In the genomic region with DNA sequence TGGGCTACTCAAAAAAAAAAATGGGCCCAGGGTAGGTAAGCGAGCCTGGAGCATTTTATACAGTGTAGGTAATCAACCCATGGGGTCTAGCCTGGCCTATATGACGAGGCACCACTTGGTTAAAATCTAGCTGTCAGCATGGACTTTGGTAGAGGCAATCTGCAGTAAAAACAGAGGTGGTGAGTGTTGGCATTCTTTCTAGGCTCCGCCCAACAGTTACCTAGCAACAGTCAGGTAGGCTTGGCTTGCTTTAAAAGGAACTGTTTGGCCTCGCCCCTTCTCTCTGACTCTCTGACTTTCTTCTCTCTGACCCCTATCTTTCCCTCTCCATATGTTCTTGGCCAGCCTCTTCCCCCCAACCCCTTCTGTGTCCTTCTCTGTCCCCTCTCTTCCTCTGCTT, we compare ENCODE assay signal across 12 mouse cellular contexts.
DNase-seq lines count a peak whose midpoint lies in the region; ATAC-seq and TF ChIP-seq lines count a peak whose summit lies in the region.
"Had no signal": no experiment of that assay in that cellular context is flagged by ENCODE, and none has a peak within 500 bp of the region (broad histone marks: within the 10 kb centered on the region; RNA-seq: fewer than 3 reads in every experiment).

No protein-coding gene starts in this region.

- H3K4me2 ChIP-seq in kidney, embryonic 15.5 days = no peak overlapping the region
- no peak overlapping the region for H3K4me2 ChIP-seq in stomach, embryonic 14.5 days (replicated peaks; ENCODE audit: low read depth, low read length)
- H3K4me2 ChIP-seq: heart, embryonic 11.5 days; hindbrain, embryonic 15.5 days; neural tube, embryonic 13.5 days had no signal

- WGBS in kidney, adult 2 months = 74% methylated on average over 4 of the region's 4 CpGs
- 70% methylated on average over 4 of the region's 4 CpGs for WGBS in kidney, embryonic 15.5 days
- 61% methylated on average over 4 of the region's 4 CpGs for WGBS in stomach, embryonic 14.5 days

- DNase-seq in kidney, adult 2 months = peak; percentile 44
- DNase-seq in ZHBTc4 (ENCODE audit: low read depth, low spot score) = peak; percentile 79
- DNase-seq in kidney, postnatal 25 days = peak; percentile 48 to 58
- no peak for DNase-seq in thymus, postnatal 10 days (ENCODE audit: low spot score in 2 of 2)
- DNase-seq in layer of hippocampus, adult 9-10 months (ENCODE audit: low spot score) = no peak
- DNase-seq in testis, postnatal 10 days (ENCODE audit: low spot score) = no peak
- DNase-seq: cerebellum, postnatal 36 days had no signal

- H3K27me3 ChIP-seq in kidney, adult 2 months (replicated peaks; ENCODE audit: control insufficient read depth, insufficient read depth, low read length) = no peaks in the 10 kb centered on the region
- no peaks in the 10 kb centered on the region for H3K27me3 ChIP-seq in kidney, embryonic 15.5 days
- no peaks in the 10 kb centered on the region for H3K27me3 ChIP-seq in stomach, embryonic 14.5 days (ENCODE audit: control insufficient read depth, insufficient read depth, low read length)
- H3K27me3 ChIP-seq: hindbrain, embryonic 15.5 days; neural tube, embryonic 13.5 days had no signal

- TF ChIP-seq CTCF in kidney, adult 2 months (conservative IDR thresholded peaks at IDR 0.05; ENCODE audit: insufficient read depth, insufficient read length, low read depth, low read length) = no peak

- no peak for ATAC-seq in kidney, embryonic 15.5 days (replicated peaks; ENCODE audit: low FRiP score)
- 0 out of 2 replicates have a peak, but pooled peaks have one; percentile 44 for ATAC-seq in stomach, embryonic 14.5 days (ENCODE audit: insufficient number of reproducible peaks, insufficient read depth, low FRiP score, low read depth)

- no peak overlapping the region for H3K4me3 ChIP-seq in kidney, adult 2 months (ENCODE audit: insufficient read depth, low read depth, low read length)
- no peak overlapping the region for H3K4me3 ChIP-seq in kidney, embryonic 15.5 days (replicated peaks)
- no peak overlapping the region for H3K4me3 ChIP-seq in stomach, embryonic 14.5 days (ENCODE audit: low read depth, low read length)
- H3K4me3 ChIP-seq: hindbrain, embryonic 15.5 days; neural tube, embryonic 13.5 days had no signal

- no peaks in the 10 kb centered on the region for H3K9me3 ChIP-seq in kidney, embryonic 15.5 days (replicated peaks)
- H3K9me3 ChIP-seq in stomach, embryonic 14.5 days (ENCODE audit: control insufficient read depth, low read depth, low read length) = no peaks in the 10 kb centered on the region
- H3K9me3 ChIP-seq: hindbrain, embryonic 15.5 days; neural tube, embryonic 13.5 days had no signal

- no peak overlapping the region; the same call in 1 of the 2 replicates for H3K27ac ChIP-seq in kidney, adult 2 months (ENCODE audit: insufficient read depth, low read depth, low read length)
- no peak overlapping the region for H3K27ac ChIP-seq in kidney, embryonic 15.5 days
- H3K27ac ChIP-seq in stomach, embryonic 14.5 days (ENCODE audit: low read length) = no peak overlapping the region
- H3K27ac ChIP-seq: hindbrain, embryonic 15.5 days; neural tube, embryonic 13.5 days had no signal

- no peak overlapping the region for H3K9ac ChIP-seq in kidney, embryonic 15.5 days
- no peak overlapping the region for H3K9ac ChIP-seq in stomach, embryonic 14.5 days (replicated peaks; ENCODE audit: low read depth, low read length)
- H3K9ac ChIP-seq: hindbrain, embryonic 15.5 days; neural tube, embryonic 13.5 days had no signal

- H3K36me3 ChIP-seq in kidney, adult 2 months (ENCODE audit: control insufficient read depth, insufficient read depth, low read length) = no peaks in the 10 kb centered on the region
- no peaks in the 10 kb centered on the region for H3K36me3 ChIP-seq in kidney, embryonic 15.5 days
- H3K36me3 ChIP-seq in stomach, embryonic 14.5 days (ENCODE audit: control insufficient read depth, insufficient read depth, low read length) = no peaks in the 10 kb centered on the region
- H3K36me3 ChIP-seq: hindbrain, embryonic 15.5 days; neural tube, embryonic 13.5 days had no signal

- peaks cover 11% of the 10 kb centered on the region; the same call in 1 of the 2 replicates for H3K4me1 ChIP-seq in kidney, adult 2 months (ENCODE audit: control insufficient read depth, insufficient read depth, low read length)
- peaks cover 29% of the 10 kb centered on the region for H3K4me1 ChIP-seq in kidney, embryonic 15.5 days
- peaks cover 13% of the 10 kb centered on the region; the same call in 1 of the 2 replicates for H3K4me1 ChIP-seq in stomach, embryonic 14.5 days (ENCODE audit: control insufficient read depth, insufficient read depth, low read length)

- no peak for TF ChIP-seq POLR2A in kidney, adult 2 months (IDR thresholded peaks at IDR 0.05; ENCODE audit: low read depth, low read length)

Comparison
In these comparisons a context has a peak if more than half of its experiments do, and no peak if none do; other contexts are left out.
1. DNase-seq: peak in kidney, adult 2 months (single experiment), ZHBTc4 (single experiment) and kidney, postnatal 25 days (2 of 2); none in thymus, postnatal 10 days (0 of 2), layer of hippocampus, adult 9-10 months (single experiment) and testis, postnatal 10 days (single experiment).